Mouse (Mus musculus): ENCODE data around the gene Npnt.
A peak's percentile ranks its signal among the peaks of the same experiment; 100 is the strongest.

Gene Npnt

GRCm38 (mm10) chr3:132940181-132940990 is 9.7 kb downstream of the Npnt start:
- DNase-seq (ENCODE audit: low read depth, low spot score), result no peak

GRCm38 (mm10) chr3:132939006-132939405 is 11.1 kb downstream of the Npnt start:
- no peak for DNase-seq (ENCODE audit: low read depth, low spot score)

- no peak for DNase-seq (ENCODE audit: low read depth, low spot score)
These were observed 15.4 kb downstream of the Npnt start for GRCm38 (mm10) chr3:132934649-132935048.

GRCm38 (mm10) chr3:132931526-132931925 is 18.6 kb downstream of the Npnt start:
- no peak for DNase-seq (ENCODE audit: low read depth, low spot score)

GRCm38 (mm10) chr3:132929866-132930265 is 20.2 kb downstream of the Npnt start:
- DNase-seq (ENCODE audit: low read depth, low spot score), result no peak

- no peak for DNase-seq (ENCODE audit: low read depth, low spot score)
These were observed 21.9 kb downstream of the Npnt start for GRCm38 (mm10) chr3:132928186-132928585.

GRCm38 (mm10) chr3:132919798-132920197 is 30.3 kb downstream of the Npnt start:
- no peak for DNase-seq (ENCODE audit: low read depth, low spot score)

GRCm38 (mm10) chr3:132919240-132919639 is 30.9 kb downstream of the Npnt start:
- no peak for DNase-seq (ENCODE audit: low read depth, low spot score)

- DNase-seq (ENCODE audit: low read depth, low spot score), result no peak
These were observed 32.6 kb downstream of the Npnt start for GRCm38 (mm10) chr3:132917356-132918090.

- no peak for DNase-seq (ENCODE audit: low read depth, low spot score)
These were observed 34.4 kb downstream of the Npnt start for GRCm38 (mm10) chr3:132915661-132916060.

- no peak for DNase-seq (ENCODE audit: low read depth, low spot score)
These were observed 37.7 kb downstream of the Npnt start for GRCm38 (mm10) chr3:132912420-132912819.

- DNase-seq (ENCODE audit: low read depth, low spot score), result no peak
These were observed 38.4 kb downstream of the Npnt start for GRCm38 (mm10) chr3:132911716-132912115.

- DNase-seq (ENCODE audit: low read depth, low spot score), result no peak
These were observed 39.4 kb downstream of the Npnt start for GRCm38 (mm10) chr3:132910727-132911126.

GRCm38 (mm10) chr3:132909736-132910135 is 40.4 kb downstream of the Npnt start:
- DNase-seq (ENCODE audit: low read depth, low spot score), result peak; percentile 21

GRCm38 (mm10) chr3:132907506-132908203 is 42.4 kb downstream of the Npnt start:
- DNase-seq (ENCODE audit: low read depth, low spot score), result no peak

GRCm38 (mm10) chr3:132905224-132905930 is 44.7 kb downstream of the Npnt start:
- no peak for DNase-seq (ENCODE audit: low read depth, low spot score)

- no peak for DNase-seq (ENCODE audit: low read depth, low spot score)
These were observed 46.7 kb downstream of the Npnt start for GRCm38 (mm10) chr3:132903386-132903785.

GRCm38 (mm10) chr3:132902921-132903320 is 47.2 kb downstream of the Npnt start:
- DNase-seq (ENCODE audit: low read depth, low spot score), result no peak

GRCm38 (mm10) chr3:132902206-132902605 is 47.9 kb downstream of the Npnt start:
- DNase-seq (ENCODE audit: low read depth, low spot score), result no peak

GRCm38 (mm10) chr3:132897891-132898290 is 52.2 kb downstream of the Npnt start:
- DNase-seq (ENCODE audit: low read depth, low spot score), result no peak

GRCm38 (mm10) chr3:132897390-132897789 is 52.7 kb downstream of the Npnt start:
- DNase-seq (ENCODE audit: low read depth, low spot score), result no peak

GRCm38 (mm10) chr3:132894086-132894485 is 56.0 kb downstream of the Npnt start:
- DNase-seq (ENCODE audit: low read depth, low spot score), result no peak
